Mouse (Mus musculus) left cerebral cortex, adult 18-20 months (tissue): ENCODE data around the gene Rap2b. TPM values are rescaled to one million over a fixed set of nuclear protein-coding genes. Genes with fewer than 3 reads are reported as not detected.

Source experiments
- DNase-seq, 2 experiments: peaks; one replicate each; pipeline ENCODE4 v3.0.0; 2021 to 2022; ENCODE audit warnings: low spot score in 2 of 2, mixed read lengths in 1 of 2
- total RNA-seq, 2 experiments: library from RNA; stranded (reverse); gene quantifications; 2 replicates each; pipeline ENCODE4 v1.2.3; 2021

The Rap2b gene
- total RNA-seq, 2 experiments from 2014 or later: 32.7 to 35.4 TPM

DNA sequence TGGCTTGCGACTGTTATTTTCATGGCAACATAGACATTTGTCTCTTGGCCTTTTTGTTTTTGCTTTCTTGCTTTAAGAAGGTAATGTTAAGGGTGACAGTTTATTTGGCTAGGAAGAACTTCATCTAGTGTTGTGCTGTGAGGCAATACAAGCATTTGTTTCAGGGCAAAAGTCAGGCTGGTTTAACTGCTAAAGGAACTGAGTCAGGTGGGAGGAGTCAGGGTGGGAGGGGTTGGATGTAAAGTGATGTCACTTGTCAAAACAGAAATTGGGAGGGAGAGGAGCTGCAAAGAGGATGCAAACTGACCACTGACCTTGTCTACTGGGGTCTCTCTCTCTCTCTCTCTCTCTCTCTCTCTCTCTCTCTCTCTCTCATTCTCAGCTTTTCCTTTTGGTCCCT is 7.0 kb downstream of the Rap2b start:
- no peak for DNase-seq

DNA sequence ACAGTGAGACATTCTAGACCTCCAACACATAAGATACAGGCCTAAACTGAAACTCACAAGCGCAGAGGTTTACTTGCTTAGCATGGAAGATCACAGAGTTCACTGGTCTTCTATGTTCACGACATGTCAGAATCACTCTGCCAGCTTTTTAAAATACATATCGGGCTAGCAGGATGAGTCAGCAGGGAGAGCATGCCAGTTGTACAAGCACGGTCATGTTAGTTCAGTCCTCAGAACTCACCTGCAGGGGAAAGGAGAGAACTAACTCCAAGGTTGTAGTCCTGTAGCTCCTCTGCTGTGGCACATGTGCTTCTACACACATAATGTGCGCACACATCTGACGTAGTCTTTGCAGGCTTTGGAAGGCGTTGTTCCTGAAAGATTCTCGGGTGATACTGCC is 14.6 kb downstream of the Rap2b start:
- DNase-seq: no peak

- no peak for DNase-seq
Observed at GRCm38 (mm10) chr3:61386368-61386767, 24.9 kb downstream of the Rap2b start.

DNA sequence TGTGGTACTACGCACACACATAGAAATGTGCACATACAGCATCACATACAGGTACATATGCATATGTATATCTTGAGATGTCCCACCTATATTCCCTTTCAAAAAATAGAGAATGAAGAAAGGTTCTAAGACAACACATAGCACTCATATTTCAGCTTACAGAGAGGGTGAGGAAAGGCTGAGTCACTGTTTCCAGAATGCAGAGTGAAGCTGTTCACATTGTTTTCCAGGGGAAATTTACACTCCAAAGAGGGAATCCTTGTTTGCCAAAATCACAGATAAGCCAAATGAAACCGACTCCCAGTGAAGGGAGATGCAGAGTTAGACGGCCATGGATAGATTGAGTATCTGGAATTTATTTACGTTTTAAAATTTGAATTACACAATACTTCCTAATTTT is 30.1 kb downstream of the Rap2b start:
- DNase-seq: no peak

GRCm38 (mm10) chr3:61392881-61393280 is 31.4 kb downstream of the Rap2b start:
- no peak for DNase-seq

- DNase-seq: no peak
Observed at GRCm38 (mm10) chr3:61393520-61393919, 32.1 kb downstream of the Rap2b start.

DNA sequence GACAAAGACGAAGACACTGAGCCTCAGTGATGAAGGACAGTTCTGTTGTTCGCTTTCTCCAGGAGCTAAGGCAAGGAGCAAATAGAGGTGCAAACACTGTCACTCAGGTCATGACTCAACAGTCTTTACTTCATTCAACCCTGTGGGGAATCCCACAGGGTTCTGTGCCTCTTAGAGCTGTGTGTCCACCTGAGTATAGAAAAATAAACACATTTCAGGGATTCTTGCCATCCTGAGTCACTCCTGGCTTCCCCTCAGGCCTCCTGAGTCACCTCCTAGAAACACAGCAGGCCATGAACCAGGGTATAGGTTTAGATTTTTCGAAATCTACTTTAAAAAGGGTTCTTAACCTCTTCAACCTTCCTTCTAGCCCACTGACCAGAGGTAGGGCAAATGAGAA is 33.9 kb downstream of the Rap2b start:
- no peak for DNase-seq

- no peak for DNase-seq
Observed at GRCm38 (mm10) chr3:61396728-61397127, 35.3 kb downstream of the Rap2b start.

DNA sequence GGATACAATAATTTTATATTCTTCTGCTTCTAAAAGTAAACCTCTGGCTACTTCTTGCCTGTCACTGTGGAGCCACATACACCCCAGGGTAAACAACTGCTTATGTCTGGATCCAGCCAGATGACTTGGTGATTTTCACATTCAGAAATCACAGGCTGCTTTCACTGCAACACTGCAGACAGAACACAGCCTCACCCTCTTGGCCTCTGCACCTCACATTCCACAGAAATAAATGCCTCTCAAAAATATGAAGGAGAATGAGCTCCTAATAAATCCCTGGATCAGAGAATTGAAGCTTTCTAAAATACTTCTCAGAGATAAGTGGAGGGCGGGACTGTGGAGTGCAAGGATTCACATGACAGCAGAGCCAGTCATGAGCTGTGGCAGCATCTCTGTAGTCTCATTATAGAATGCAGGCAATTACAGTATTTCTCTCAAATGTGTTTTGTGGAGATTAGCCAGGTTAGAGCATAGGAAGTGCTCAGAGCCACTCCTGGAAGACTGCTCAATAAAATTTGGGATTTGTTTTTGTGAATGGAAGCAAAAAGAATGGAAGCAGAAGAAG is 39.5 kb downstream of the Rap2b start:
- no peak for DNase-seq

GRCm38 (mm10) chr3:61406921-61407320 is 45.5 kb downstream of the Rap2b start:
- no peak for DNase-seq

DNA sequence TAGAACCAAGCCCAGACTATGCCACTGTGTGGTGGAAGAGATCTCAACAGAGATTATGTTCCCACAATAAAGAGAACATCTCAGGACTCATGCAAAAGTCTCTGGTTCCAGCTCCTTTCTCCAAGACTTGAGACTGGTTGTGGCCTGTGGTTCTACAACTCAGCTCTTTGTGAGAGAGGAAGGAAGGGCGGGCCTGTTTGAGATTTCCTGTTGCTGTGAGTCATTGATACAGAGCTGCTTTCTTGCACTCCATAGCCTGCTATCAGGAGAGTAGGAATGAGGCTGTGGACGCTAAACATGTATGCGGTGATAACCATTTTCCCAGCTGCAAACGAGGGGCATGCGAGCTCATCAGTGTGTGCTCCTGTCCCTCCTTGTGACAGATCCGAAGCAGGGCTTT is 48.2 kb downstream of the Rap2b start:
- DNase-seq: no peak

DNA sequence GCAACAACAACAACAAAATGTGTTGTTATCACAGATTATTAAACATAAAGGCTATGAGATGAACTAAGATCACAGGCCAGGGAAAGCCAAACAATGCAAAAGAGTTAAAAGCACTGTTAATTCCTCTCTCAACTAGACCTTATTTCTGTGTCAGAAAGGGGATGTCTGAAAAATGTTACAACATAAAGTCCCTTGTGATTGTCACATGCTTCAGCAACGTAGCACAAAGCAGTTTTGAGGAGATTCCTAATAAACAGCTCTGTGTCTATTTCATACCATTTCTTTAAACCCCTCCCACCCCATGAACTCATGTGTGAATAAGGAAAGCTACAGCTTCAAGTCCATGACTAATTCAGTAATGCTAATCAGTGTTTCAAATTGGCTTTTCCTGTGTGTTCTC is 54.4 kb downstream of the Rap2b start:
- DNase-seq: no peak

Other genes starting within 250 kb of the Rap2b start
- gene B430305J03Rik, start 4.3 kb downstream of the Rap2b start, total RNA-seq: 1 to 10 TPM; 3.0 TPM